Mouse (Mus musculus) liver, embryonic 14.5 days (tissue): ENCODE data around the gene Rmdn2. TPM values are rescaled to one million over a fixed set of nuclear protein-coding genes. Genes with fewer than 3 reads are reported as not detected.
A peak's percentile ranks its signal among the peaks of the same experiment; 100 is the strongest.

Experiments used
- ATAC-seq: fragments of 200-750 bp; cut with Nextera tagmentation; 2 replicates; pipeline ENCODE4 v1.8.0; 2017; ENCODE audit warnings: moderate number of reproducible peaks, mild to moderate bottlenecking, moderate library complexity; ENCODE audit not compliant: insufficient read depth
- DNase-seq, 3 experiments: peaks; one replicate each; pipeline ENCODE4 v3.0.0-alpha.2; 2012 to 2013; ENCODE audit warnings: low read depth in 3 of 3, low spot score in 3 of 3
- H3K27ac ChIP-seq: fragments of 300-500 bp; sonication (generic); 2 replicates; pipeline ENCODE4 v1.5.1; 2014; ENCODE audit warnings: moderate library complexity, mild to moderate bottlenecking, control low read depth, inconsistent platforms
- H3K27me3 ChIP-seq: fragments of 300-500 bp; sonication (generic); 2 replicates; pipeline ENCODE4 v1.6.1; 2014; ENCODE audit warnings: mild to moderate bottlenecking, low read length, moderate library complexity; ENCODE audit not compliant: control insufficient read depth, insufficient read depth
- H3K36me3 ChIP-seq: fragments of 300-500 bp; sonication (generic); replicated peaks from 2 replicates; pipeline ENCODE4 v1.6.1; 2014; ENCODE audit warnings: low read depth; ENCODE audit not compliant: control insufficient read depth, insufficient read depth
- H3K4me1 ChIP-seq, 2 experiments: fragments of 200-500 bp in 1 of 2; fragments of 300-500 bp in 1 of 2; sonication (generic) in 1 of 2; replicated peaks; 2 replicates each; pipeline ENCODE4 v1.6.1; 2012 to 2014; ENCODE audit warnings: antibody characterized with exemption in 1 of 2, inconsistent platforms in 1 of 2, low read length in 1 of 2; ENCODE audit not compliant: control insufficient read depth in 2 of 2, insufficient read depth in 2 of 2
- H3K4me2 ChIP-seq: fragments of 300-500 bp; sonication (generic); 2 replicates; pipeline ENCODE4 v1.6.1; 2014; ENCODE audit warnings: low read depth, mild to moderate bottlenecking, control low read depth, moderate library complexity
- H3K4me3 ChIP-seq, 2 experiments: fragments of 200-500 bp in 1 of 2; fragments of 300-500 bp in 1 of 2; sonication (generic) in 1 of 2; 2 replicates each; pipeline ENCODE4 v1.5.1; 2012 to 2014; ENCODE audit warnings: low read depth in 2 of 2, low read length in 2 of 2, mild to moderate bottlenecking in 2 of 2, control low read depth in 1 of 2, inconsistent platforms in 1 of 2, moderate library complexity in 1 of 2; ENCODE audit not compliant: insufficient read depth in 1 of 2
- H3K9ac ChIP-seq: fragments of 300-500 bp; sonication (generic); replicated peaks from 2 replicates; pipeline ENCODE4 v1.6.1; 2014; ENCODE audit warnings: mild to moderate bottlenecking, control low read depth, moderate library complexity
- H3K9me3 ChIP-seq: fragments of 300-500 bp; sonication (generic); 2 replicates; pipeline ENCODE4 v1.6.1; 2016; ENCODE audit warnings: low read length, mixed read lengths; ENCODE audit not compliant: control insufficient read depth
- CTCF ChIP-seq: IDR thresholded peaks from 2 replicates; pipeline ENCODE4 v1.5.1; 2016; ENCODE audit warnings: antibody characterized with exemption, low read depth, control low read depth
- EP300 ChIP-seq: IDR thresholded peaks from 2 replicates; pipeline ENCODE4 v1.6.1; 2016; ENCODE audit warnings: antibody characterized with exemption, low read depth
- WGBS: fragments of 180-500 bp; shearing (Covaris S2); extraction: QIAGEN DNeasy Blood & Tissue Kit; methylation state at CpG from one replicate; pipeline ENCODE4 v1.1.7; 2014; ENCODE audit not compliant: insufficient replicate concordance; 5-methylcytosine and 5-hydroxymethylcytosine counted together
- polyA plus RNA-seq, 2 experiments: library from polyadenylated mRNA; depleted of rRNA in 1 of 2; stranded (reverse) in 1 of 2; unstranded in 1 of 2; fragments of >200 nt; fragmentation: Nextera tagmentation in 1 of 2; extraction: Ambion mirVana in 1 of 2; gene quantifications; 2 replicates each; pipeline versions ENCODE4 v1.2.1 to v1.2.3; 2012 to 2014

The Rmdn2 gene
- polyA plus RNA-seq, 2 experiments: 2.2 to 3.1 TPM

DNA sequence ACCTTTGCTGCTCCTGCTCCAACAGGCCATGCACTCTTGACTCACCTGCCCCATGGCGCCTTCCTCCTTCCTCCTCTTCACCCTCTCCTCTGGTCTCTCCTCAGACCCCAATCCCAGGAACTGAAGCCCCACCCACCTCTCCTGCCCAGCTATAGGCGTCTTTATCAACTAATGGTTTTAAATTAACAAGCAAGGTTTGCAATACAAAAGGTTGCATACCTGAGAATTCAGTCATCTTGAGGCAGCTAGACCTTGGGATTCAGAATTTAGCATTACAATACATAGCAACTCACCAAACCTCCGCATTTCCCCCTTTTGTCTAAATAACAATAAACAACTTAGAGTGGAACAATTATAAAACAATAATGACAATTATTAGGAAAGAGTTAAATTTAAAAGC lies 42.5 kb downstream of the Rmdn2 start:
- H3K9ac ChIP-seq: no peak overlapping the region
- no peaks in the 10 kb centered on the region for H3K27me3 ChIP-seq
- no peak overlapping the region for H3K4me3 ChIP-seq
- 55% methylated on average over 3 of the region's 3 CpGs for WGBS
- H3K4me1 ChIP-seq: peaks cover 0 to 2% of the 10 kb centered on the region in 2 experiments; a peak in 1 of 4 replicates
- ATAC-seq (no peak), DNase-seq (no peak)
- no peak overlapping the region for H3K4me2 ChIP-seq
- H3K27ac ChIP-seq: no peak overlapping the region
- H3K36me3 ChIP-seq: no peaks in the 10 kb centered on the region
- TF ChIP-seq CTCF: no peak
- TF ChIP-seq EP300: no peak
- H3K9me3 ChIP-seq: no peaks in the 10 kb centered on the region

- Histone ChIP-seq H3K4me3 (no peak overlapping the region), H3K27ac (no peak overlapping the region), H3K27me3 (no peaks in the 10 kb centered on the region), H3K9me3 (no peaks in the 10 kb centered on the region), H3K36me3 (no peaks in the 10 kb centered on the region), H3K4me1 (peaks cover 0 to 2% of the 10 kb centered on the region in 2 experiments; a peak in 1 of 4 replicates), H3K4me2 (no peak overlapping the region), H3K9ac (no peak overlapping the region; the same call in 1 of the 2 replicates)
- TF ChIP-seq EP300 (no peak), CTCF (no peak)
- DNase-seq (no peak), ATAC-seq (no peak)
- WGBS: 58% methylated on average over 9 of the region's 9 CpGs
These were observed 46.1 kb downstream of the Rmdn2 start for GRCm38 (mm10) chr17:79657785-79658184.

DNA sequence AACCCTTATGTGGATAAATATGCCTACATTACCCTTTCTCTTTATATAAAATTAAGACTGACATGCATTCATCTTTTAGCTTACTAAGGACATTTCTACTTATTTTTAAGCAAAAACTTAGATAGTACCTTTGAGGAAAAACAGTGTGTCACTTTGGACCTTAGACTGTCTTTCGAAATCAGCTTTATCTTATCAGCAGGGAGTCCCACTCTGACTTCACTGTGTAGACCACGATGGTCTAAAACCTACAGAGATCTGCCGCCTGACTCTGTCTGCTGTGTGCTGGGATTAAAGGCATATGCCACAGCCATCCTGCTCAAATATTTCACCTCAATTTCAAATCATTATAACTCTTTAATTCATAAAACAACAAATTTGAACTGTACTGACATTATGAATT lies 46.8 kb downstream of the Rmdn2 start:
- H3K4me3 ChIP-seq: no peak overlapping the region
- H3K4me1 ChIP-seq: peaks cover 0 to 2% of the 10 kb centered on the region in 2 experiments; a peak in 1 of 4 replicates
- 18% methylated on average over 3 of the region's 3 CpGs for WGBS
- H3K4me2 ChIP-seq: no peak overlapping the region
- H3K36me3 ChIP-seq: no peaks in the 10 kb centered on the region
- no peak overlapping the region for H3K27ac ChIP-seq
- H3K9ac ChIP-seq: no peak overlapping the region
- no peak for DNase-seq
- ATAC-seq: 0 out of 2 replicates have a peak, but pooled peaks have one; percentile 39
- H3K27me3 ChIP-seq: no peaks in the 10 kb centered on the region
- no peak for TF ChIP-seq EP300
- no peak for TF ChIP-seq CTCF
- no peaks in the 10 kb centered on the region for H3K9me3 ChIP-seq

DNA sequence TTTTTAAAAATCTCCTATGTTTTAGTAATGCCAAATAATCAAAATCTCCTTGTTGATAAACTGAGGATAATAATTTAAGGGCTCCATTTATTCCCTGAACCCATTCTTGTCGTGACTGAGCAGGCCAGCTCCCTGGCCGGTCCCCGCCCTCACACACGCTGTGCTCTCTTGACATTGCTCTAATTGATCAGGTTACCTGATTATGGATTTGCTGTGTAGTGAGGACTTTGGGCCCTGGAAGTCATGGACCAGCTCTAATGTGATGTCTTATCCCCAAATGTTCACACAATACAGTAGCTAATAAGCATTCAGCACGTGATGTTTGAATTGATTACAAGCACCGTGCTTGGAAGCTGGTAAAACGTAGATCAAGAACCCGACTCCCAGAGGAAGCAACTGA lies 47.2 kb downstream of the Rmdn2 start:
- Histone ChIP-seq H3K4me2 (no peak overlapping the region), H3K27ac (no peak overlapping the region), H3K27me3 (no peaks in the 10 kb centered on the region), H3K9ac (no peak overlapping the region), H3K4me3 (no peak overlapping the region), H3K36me3 (no peaks in the 10 kb centered on the region), H3K4me1 (peaks cover 0 to 2% of the 10 kb centered on the region in 2 experiments; a peak in 1 of 4 replicates), H3K9me3 (no peaks in the 10 kb centered on the region)
- ATAC-seq (no peak), DNase-seq (no peak)
- WGBS: 68% methylated on average over 8 of the region's 8 CpGs
- TF ChIP-seq CTCF (no peak), EP300 (no peak)

- H3K4me3 ChIP-seq: no peak overlapping the region
- WGBS: 38% methylated on average over 7 of the region's 7 CpGs
- no peak overlapping the region for H3K9ac ChIP-seq
- TF ChIP-seq CTCF (peak; percentile 62), EP300 (no peak)
- H3K4me2 ChIP-seq: no peak overlapping the region
- H3K9me3 ChIP-seq: no peaks in the 10 kb centered on the region
- H3K27ac ChIP-seq: no peak overlapping the region
- no peaks in the 10 kb centered on the region for H3K36me3 ChIP-seq
- peaks cover 0 to 2% of the 10 kb centered on the region in 2 experiments; a peak in 1 of 4 replicates for H3K4me1 ChIP-seq
- H3K27me3 ChIP-seq: no peaks in the 10 kb centered on the region
- DNase-seq (peak; percentile 11 to 28 (median 27)), ATAC-seq (no peak)
These were observed 49.7 kb downstream of the Rmdn2 start for GRCm38 (mm10) chr17:79661387-79661786.
